Mouse (Mus musculus) heart, adult 10 weeks (tissue): ENCODE measurements around the gene Sparc. TPM values are rescaled to one million over a fixed set of nuclear protein-coding genes. Genes with fewer than 3 reads are reported as not detected.

ENCODE experiments used
- polyA plus RNA-seq: library from polyadenylated mRNA; stranded (reverse); fragments of 350-450 nt; fragmentation: Illumina TruSeq; extraction: RNeasy Lipid Tissue Mini Kit (QIAGEN cat#74804); gene quantifications from one replicate; pipeline ENCODE4 v1.2.3, GENCODE M21; 2014; ENCODE audit warnings: low read depth, low replicate concordance

Sparc gene
- polyA plus RNA-seq, result 265 TPM

DNA sequence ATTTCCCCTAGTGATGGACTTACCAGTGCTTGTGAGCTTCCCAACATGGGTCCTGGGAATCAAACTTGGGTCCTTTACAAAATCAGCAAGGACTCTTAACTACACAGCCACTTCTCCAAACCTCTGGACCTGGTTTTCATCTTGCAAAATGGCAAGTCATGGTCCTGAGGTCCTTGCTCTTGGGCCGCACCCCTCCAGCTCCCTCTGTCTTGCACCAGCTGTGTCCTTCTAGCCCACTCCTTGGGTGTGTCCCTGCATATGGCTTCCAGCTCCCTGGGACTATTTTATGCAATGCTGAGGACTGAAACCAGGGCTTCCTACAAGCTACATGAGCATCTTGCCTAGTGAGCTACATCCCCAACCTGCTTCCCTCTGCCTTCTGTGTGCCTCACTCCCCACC lies at the start of gene Sparc:
TSS of gene Sparc (minus strand) at position 206 of the 400 bp plus-strand sequence.

DNA sequence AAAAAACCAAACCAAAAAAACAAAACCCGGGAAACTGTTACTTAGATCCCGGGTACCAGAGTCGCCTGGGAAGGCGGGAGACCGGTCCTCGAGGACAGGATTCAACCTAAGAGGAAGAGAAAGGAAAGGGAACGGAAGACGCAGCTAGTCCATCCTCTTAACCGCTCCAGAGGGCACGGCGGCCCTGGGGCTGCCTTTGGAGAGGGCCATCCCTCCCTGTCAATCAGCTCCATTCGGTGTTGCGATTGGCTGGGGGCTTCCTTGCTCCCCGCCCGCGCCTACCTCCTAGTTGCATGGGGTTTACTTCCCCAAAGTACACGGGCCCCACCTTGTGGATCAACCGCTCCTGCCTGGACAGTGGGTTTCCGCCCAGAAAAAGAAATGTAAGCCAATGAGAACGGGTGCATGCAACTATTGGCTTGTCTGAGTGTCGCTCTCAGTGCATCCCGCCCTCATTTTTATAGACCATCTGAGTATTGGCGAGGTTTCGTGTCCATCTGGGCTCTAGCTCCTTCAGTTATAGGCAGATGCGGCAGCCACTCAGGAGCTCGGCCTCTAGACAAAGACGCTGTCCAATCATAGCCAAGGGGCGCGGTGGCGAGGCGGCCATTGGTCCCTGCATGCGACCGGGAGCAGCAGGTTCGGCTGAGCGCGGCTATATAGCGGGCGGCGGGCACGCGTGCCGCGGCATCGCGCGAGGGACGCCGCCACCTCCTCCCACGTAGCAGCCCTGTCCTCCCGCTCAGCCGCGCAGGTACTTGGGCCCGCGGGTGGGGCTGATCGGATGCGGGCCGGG lies 46.3 kb upstream of the Sparc start, which contains the start of gene G3bp1:
TSS of gene G3bp1 (plus strand) at position 638 of the 796 bp plus-strand sequence.

DNA sequence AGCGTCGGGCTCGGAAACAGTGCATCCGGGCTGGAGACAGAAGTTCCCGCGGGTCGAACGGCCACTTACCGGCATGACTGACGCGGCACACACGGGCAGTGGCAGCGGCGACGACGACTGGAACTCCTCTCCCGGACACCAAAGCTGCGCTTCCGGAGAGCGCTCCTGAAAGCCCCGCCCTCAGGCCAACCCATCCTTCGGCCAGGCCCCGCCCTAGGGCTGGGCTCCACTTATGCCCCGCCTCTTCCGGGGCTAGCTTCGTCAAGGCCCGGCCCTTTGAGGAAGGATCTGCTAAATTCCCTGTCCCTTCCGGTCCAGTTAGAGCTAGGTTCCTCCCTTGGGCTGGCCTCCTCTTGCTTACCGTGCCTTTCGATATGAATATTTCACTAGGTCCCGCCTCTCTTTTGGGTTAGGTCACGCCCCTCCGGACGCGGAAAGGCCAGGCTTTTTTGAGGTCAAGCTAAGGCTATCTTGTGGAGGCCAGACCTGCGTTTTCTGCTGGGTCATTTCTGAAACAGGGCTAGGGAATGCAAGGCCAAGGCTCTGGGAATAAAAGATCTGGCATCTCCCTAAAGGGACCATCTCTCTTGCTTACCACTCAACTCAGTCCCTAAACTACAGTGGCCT lies 38.1 kb upstream of the Sparc start, which contains the start of gene Atox1:
TSS of gene Atox1 (minus strand) at position 221 of the 627 bp plus-strand sequence.

Other genes starting within 250 kb of the Sparc start
- 31.4 TPM for gene Slc36a2, start 238.1 kb downstream of the Sparc start, polyA plus RNA-seq
- 6.5 TPM for gene Slc36a1, start 218.8 kb downstream of the Sparc start, polyA plus RNA-seq
- 0.05 TPM for gene Fat2, start 86.6 kb downstream of the Sparc start, polyA plus RNA-seq
- gene Atox1, start 38.1 kb upstream of the Sparc start, polyA plus RNA-seq, result 120 TPM
- gene G3bp1, start 46.5 kb upstream of the Sparc start, polyA plus RNA-seq, result 38.6 TPM
- not detected for gene Glra1, start 185.0 kb upstream of the Sparc start, polyA plus RNA-seq